Mouse (Mus musculus) E14TG2a.4 (cell line): Measurements from ENCODE around the gene Sapcd2.

Experiments used
- CTCF ChIP-seq: conservative IDR thresholded peaks from 2 replicates; pipeline ENCODE4 v1.5.1; 2014; ENCODE audit warnings: low read length
- NANOG ChIP-seq: IDR thresholded peaks from 2 replicates; pipeline ENCODE4 v1.6.1; 2014; ENCODE audit warnings: borderline replicate concordance, low read length, mixed read lengths
- POU5F1 ChIP-seq: IDR thresholded peaks from 2 replicates; pipeline ENCODE4 v1.6.1; 2014; ENCODE audit warnings: low read length, borderline replicate concordance

DNA sequence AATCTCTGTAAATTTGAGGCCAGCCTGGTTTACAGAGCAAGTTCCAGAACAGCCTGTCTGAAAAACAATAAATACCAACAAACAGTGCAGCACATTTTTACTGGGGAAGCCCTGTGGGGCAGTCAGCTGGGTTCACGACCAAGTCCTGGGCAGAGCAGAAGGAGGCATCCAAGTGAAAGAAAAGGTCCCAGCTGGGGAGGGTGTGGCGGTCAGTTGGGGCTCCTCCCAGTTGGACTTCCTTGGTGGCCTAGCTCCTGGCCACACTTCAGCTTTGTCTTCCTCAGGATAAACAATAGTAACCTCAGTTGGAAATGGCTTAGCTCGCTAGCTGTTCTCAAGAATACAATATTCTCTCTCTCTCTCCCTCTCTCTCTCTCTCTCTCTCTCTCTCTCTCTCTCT lies 45.3 kb downstream of the Sapcd2 start:
- TF ChIP-seq CTCF (no peak), POU5F1 (no peak), NANOG (no peak)
